Mouse (Mus musculus) erythroblast, embryonic 14.5 days (primary cell): ENCODE data around the gene Btbd8. TPM values are rescaled to one million over a fixed set of nuclear protein-coding genes. Genes with fewer than 3 reads are reported as not detected.

ENCODE experiments used
- H3K27me3 ChIP-seq: 2 replicates; pipeline ENCODE4 v1.6.1; 2012; ENCODE audit warnings: inconsistent platforms; ENCODE audit not compliant: control insufficient read depth
- H3K36me3 ChIP-seq: 2 replicates; pipeline ENCODE4 v1.6.1; 2012; ENCODE audit warnings: mild to moderate bottlenecking, inconsistent platforms; ENCODE audit not compliant: control insufficient read depth
- H3K4me1 ChIP-seq: 2 replicates; pipeline ENCODE4 v1.6.1; 2012; ENCODE audit warnings: inconsistent platforms; ENCODE audit not compliant: control insufficient read depth
- H3K4me3 ChIP-seq: replicated peaks from 2 replicates; pipeline ENCODE3; 2012; ENCODE audit warnings: moderate library complexity, mild to moderate bottlenecking, inconsistent platforms
- H3K9me3 ChIP-seq: 2 replicates; pipeline ENCODE4 v1.6.1; 2012; ENCODE audit warnings: low read length, inconsistent platforms, mixed read lengths; ENCODE audit not compliant: control insufficient read depth
- GATA1 ChIP-seq: IDR thresholded peaks from 2 replicates; pipeline ENCODE4 v1.6.1; 2012; ENCODE audit warnings: low read length, inconsistent platforms, mixed read lengths
- TAL1 ChIP-seq: IDR thresholded peaks from 3 replicates; pipeline ENCODE4 v1.6.1; 2012; ENCODE audit warnings: low read length, inconsistent platforms, mixed read lengths
- polyA plus RNA-seq: library from polyadenylated mRNA; stranded (reverse); fragments of >175 nt; gene quantifications from 2 replicates; pipeline ENCODE4 v1.2.3, GENCODE M21; 2012

Gene Btbd8
- polyA plus RNA-seq, 1 experiment = 0.11 TPM

DNA sequence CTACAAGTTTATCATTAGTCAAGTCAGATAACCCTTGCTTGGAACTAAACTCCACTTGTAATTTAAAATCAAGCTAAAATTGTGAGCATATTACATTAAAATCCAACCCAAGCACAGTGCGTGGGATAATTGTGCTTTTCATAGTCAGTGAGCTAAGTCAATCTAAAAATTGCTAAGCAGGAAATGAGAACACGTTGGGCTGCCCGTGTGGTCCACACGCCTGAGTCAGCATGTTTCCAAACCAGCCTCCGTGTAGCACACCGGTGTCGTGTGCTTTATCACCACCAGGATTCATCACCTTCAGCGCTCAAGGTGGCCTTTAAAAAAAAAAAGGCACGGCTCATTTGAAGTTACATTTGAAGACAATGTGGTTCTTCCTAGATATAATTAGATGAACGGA is 86.5 kb downstream of the Btbd8 start:
- TF ChIP-seq TAL1 (no peak), GATA1 (no peak)
- H3K36me3 ChIP-seq = no peaks in the 10 kb centered on the region
- H3K4me3 ChIP-seq = no peak overlapping the region
- H3K4me1 ChIP-seq = no peaks in the 10 kb centered on the region
- peaks cover 3% of the 10 kb centered on the region for H3K27me3 ChIP-seq
- no peaks in the 10 kb centered on the region for H3K9me3 ChIP-seq

DNA sequence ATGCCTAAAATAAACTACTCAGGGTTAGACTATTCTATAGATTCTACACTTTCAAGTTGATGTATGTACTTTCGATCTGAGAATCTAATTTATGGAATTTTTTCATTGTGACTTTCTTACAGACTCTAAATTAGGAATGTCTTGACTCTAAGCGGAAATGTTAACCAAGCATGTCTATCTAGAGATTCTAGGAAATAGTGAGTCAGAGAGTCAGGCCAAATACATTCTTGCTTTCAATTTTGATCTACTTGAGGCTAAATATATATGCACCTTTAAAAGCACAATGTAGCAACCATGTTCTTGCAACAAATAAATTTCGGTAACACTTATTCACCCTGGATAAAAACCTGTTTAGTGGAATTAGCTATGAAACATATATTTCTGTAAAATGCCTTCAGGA is 91.1 kb downstream of the Btbd8 start:
- H3K4me3 ChIP-seq = no peak overlapping the region
- H3K4me1 ChIP-seq = peaks cover 9% of the 10 kb centered on the region
- H3K9me3 ChIP-seq = no peaks in the 10 kb centered on the region
- no peaks in the 10 kb centered on the region for H3K36me3 ChIP-seq
- TF ChIP-seq GATA1 = no peak
- TF ChIP-seq TAL1 = no peak
- no peaks in the 10 kb centered on the region for H3K27me3 ChIP-seq

DNA sequence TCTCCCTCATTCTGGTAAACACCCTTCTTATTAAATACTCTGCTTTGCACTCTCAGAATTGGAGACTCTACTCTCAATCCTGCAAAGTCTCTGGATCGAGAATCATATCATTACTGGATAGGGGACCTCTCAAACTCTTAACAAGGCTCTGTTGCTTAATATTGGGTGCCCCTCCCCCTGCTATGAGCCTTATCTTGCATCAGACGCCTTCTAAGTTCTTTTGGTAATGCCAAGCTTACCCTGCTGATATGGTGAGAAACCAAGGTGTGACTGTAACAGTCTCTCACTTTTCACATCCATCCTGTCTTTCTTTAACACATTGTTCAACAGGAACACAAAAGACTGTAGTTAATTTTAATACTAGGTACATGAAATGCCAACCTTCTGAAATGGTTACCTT is 95.8 kb downstream of the Btbd8 start:
- Histone ChIP-seq H3K36me3 (no peaks in the 10 kb centered on the region), H3K27me3 (peaks cover 7% of the 10 kb centered on the region), H3K9me3 (no peaks in the 10 kb centered on the region), H3K4me1 (peaks cover 20% of the 10 kb centered on the region), H3K4me3 (no peak overlapping the region)
- TF ChIP-seq TAL1 (no peak), GATA1 (no peak)

DNA sequence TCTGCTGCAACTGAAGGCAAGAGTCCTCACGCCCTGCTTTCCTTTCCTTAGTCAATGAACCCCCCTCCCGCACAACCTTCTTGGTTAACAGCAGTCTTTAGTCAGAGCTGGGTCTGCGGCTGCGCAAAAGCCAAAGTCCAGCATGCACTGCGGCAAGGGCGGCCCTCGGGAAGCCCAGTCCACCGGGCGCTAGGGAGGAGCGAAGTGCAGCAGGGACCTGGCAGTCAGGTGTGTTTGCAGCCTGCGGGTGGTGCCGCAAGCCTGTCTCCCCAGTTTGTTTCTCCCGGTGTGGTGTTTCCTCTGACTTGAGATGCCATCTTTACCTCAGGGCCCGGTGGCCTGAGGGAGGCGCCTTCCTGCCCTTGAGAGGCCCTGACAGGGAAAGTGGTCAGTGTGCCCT is 96.8 kb downstream of the Btbd8 start, which contains the start of gene 1700028K03Rik:
TSS of gene 1700028K03Rik (plus strand) at position 129 of the 400 bp plus-strand sequence.
- Histone ChIP-seq H3K27me3 (peaks cover 12% of the 10 kb centered on the region), H3K9me3 (no peaks in the 10 kb centered on the region), H3K4me1 (peaks cover 20% of the 10 kb centered on the region), H3K36me3 (no peaks in the 10 kb centered on the region), H3K4me3 (peak within 1 kb of the TSS; percentile 28)
- no peak for TF ChIP-seq GATA1
- no peak for TF ChIP-seq TAL1

DNA sequence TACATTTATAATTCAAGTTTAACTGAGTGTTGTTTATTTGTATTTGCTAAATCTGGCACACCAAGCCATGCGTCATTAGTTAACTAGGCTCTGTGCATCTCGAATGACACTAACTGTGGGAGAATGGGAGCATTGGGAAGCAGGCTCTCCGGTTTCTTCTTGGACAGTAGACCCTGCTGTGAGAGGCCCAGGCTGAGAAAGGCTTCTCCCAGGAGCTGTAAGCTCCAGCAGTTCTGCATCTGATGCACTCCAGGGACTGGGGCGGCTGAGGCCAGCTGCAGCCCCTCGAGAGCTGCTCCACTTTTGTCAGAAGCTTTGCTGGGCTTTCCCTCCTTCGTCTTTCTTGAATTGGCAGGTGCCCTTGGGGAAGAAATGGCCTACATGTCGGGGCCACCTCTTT is 103.9 kb downstream of the Btbd8 start:
- no peak overlapping the region for H3K4me3 ChIP-seq
- TF ChIP-seq TAL1 (no peak), GATA1 (no peak)
- no peaks in the 10 kb centered on the region for H3K36me3 ChIP-seq
- H3K9me3 ChIP-seq = no peaks in the 10 kb centered on the region
- H3K27me3 ChIP-seq = peaks cover 46% of the 10 kb centered on the region
- H3K4me1 ChIP-seq = peaks cover 10% of the 10 kb centered on the region

DNA sequence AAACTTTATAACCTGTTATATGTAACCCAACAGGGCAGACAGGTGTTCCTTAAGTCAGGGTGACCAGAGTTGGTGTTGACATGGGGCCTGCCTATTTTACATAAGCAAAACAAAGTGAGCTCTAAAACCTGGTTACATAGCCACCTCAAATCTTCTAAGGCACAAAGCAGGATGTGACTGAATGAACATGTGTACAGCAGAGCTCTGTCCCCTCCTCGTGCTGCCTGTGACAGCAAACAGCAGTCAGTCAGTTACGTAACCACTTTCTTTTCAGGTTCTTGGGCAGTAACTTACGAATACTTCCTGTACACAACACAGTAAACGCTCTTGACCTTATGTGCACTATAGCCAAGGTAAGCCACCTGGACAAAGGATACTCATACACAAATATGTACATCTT is 108.1 kb downstream of the Btbd8 start:
- H3K27me3 ChIP-seq = peaks cover 23% of the 10 kb centered on the region
- H3K36me3 ChIP-seq = peaks cover 15% of the 10 kb centered on the region
- peaks cover 32% of the 10 kb centered on the region for H3K4me1 ChIP-seq
- H3K9me3 ChIP-seq = no peaks in the 10 kb centered on the region
- H3K4me3 ChIP-seq = no peak overlapping the region
- TF ChIP-seq GATA1 (no peak), TAL1 (no peak)

DNA sequence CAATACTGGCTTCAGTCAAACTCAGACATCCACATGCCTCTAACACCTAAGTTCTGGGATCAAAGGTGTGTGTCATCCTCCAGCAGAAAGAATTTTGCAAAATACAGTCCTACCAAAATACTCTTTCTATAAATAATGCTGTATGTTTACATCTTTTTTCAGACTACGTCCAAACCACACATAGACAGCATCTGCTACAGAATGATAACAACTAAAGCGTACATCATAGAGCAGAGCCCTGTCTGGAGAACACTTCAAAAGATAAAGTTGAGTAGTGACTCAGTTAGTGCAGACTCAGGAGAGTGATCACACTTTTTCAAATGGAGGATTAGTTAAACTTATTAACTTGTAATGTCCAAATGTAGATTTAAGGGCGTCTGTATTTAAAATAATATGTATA is 110.2 kb downstream of the Btbd8 start:
- Histone ChIP-seq H3K27me3 (peaks cover 7% of the 10 kb centered on the region), H3K9me3 (no peaks in the 10 kb centered on the region), H3K36me3 (peaks cover 23% of the 10 kb centered on the region), H3K4me3 (no peak overlapping the region), H3K4me1 (peaks cover 32% of the 10 kb centered on the region)
- peak; percentile 77 for TF ChIP-seq GATA1
- TF ChIP-seq TAL1 = peak; percentile 88

DNA sequence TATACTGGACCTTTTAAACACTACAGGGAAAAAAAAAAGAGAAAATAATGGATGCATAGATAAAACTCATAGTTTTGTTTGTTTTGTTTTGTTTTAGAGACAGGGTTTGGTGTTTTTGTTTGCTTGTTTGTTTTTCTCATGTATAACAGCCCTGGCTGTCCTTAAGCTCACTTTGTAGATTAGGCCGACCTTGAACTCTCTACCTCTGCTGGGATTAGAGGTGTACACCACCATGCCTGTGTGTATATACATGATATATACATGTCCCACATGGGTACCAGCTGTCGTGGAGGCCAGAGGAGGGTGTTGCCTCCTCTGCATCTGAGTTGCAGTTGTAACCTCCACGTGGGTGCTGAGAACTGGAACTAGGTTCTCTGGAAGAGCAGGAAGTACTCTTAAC is 110.6 kb downstream of the Btbd8 start:
- H3K4me3 ChIP-seq = no peak overlapping the region
- H3K4me1 ChIP-seq = peaks cover 32% of the 10 kb centered on the region
- no peaks in the 10 kb centered on the region for H3K9me3 ChIP-seq
- TF ChIP-seq GATA1 = no peak
- TF ChIP-seq TAL1 = no peak
- peaks cover 3% of the 10 kb centered on the region for H3K27me3 ChIP-seq
- H3K36me3 ChIP-seq = peaks cover 23% of the 10 kb centered on the region

DNA sequence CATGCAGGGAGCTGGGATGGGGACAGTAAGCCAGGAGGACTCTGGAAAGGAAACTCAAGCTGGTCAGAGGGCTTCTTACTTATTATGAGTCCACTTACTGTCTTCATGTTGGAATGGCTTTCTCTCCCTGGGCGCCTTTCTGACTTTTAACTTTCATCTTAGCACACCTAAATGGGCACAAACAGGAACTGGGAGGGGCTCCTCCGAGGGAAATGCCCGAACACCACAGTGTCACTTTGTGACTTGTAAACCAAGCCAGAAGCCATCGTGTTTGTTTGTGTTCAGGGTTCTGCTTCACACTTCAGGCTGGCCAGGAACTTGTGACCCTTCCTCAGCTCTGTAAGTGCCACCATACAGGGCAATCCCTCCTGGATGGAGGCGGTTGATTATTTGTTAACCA is 116.5 kb downstream of the Btbd8 start:
- Histone ChIP-seq H3K27me3 (no peaks in the 10 kb centered on the region), H3K4me1 (peaks cover 13% of the 10 kb centered on the region), H3K4me3 (no peak overlapping the region), H3K9me3 (no peaks in the 10 kb centered on the region), H3K36me3 (peaks cover 19% of the 10 kb centered on the region)
- TF ChIP-seq GATA1 = no peak
- no peak for TF ChIP-seq TAL1

DNA sequence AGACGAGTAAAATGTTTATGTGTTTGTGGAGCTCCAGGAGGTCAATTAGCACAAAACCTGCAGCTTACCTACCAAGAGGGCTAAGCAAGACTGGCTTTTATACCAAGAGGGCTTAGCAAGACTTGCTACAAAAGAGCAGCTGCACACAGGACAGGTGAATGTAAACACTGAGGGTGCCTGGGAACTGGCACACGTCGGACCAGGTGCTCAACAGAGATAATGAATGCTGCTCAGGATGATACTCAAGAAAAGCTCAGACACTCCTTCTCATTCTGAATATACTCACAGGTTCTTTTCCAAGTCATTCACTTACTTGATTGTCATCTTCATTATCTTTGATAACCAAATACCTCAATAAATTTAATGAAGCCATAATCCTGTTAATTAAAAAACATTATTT is 119.2 kb downstream of the Btbd8 start:
- H3K9me3 ChIP-seq = no peaks in the 10 kb centered on the region
- H3K4me3 ChIP-seq = no peak overlapping the region
- peaks cover 11% of the 10 kb centered on the region for H3K4me1 ChIP-seq
- no peaks in the 10 kb centered on the region for H3K27me3 ChIP-seq
- TF ChIP-seq GATA1 = no peak
- peak; percentile 53; the same call in 2 of the 3 replicates for TF ChIP-seq TAL1
- H3K36me3 ChIP-seq = peaks cover 27% of the 10 kb centered on the region

Other genes with a start within 250 kb of the Btbd8 start
- gene Tgfbr3, start 148.4 kb upstream of the Btbd8 start, polyA plus RNA-seq = 0.03 and 0.06 TPM in 2 replicates
- gene Brdt, start 106.8 kb upstream of the Btbd8 start, polyA plus RNA-seq = not detected in 2 replicates
- not detected in 2 replicates for gene Ephx4, start 35.3 kb upstream of the Btbd8 start, polyA plus RNA-seq
- gene Lpcat2b, start 6.4 kb upstream of the Btbd8 start, polyA plus RNA-seq = not detected in 2 replicates
- 0.02 TPM in 1 of 2 replicates, not detected in the other for gene Gm42669, start 69.6 kb downstream of the Btbd8 start, polyA plus RNA-seq
- not detected in 2 replicates for gene 1700028K03Rik, start 96.7 kb downstream of the Btbd8 start, polyA plus RNA-seq
- gene Rpap2, start 159.4 kb downstream of the Btbd8 start, polyA plus RNA-seq = 0.03 and 0.10 TPM in 2 replicates
- gene Glmn, start 159.9 kb downstream of the Btbd8 start, polyA plus RNA-seq = 0.13 and 0.14 TPM in 2 replicates